Mouse (Mus musculus) heart, postnatal 0 days (tissue): ENCODE measurements around the gene Cbx8. TPM values are rescaled to one million over a fixed set of nuclear protein-coding genes. Genes with fewer than 3 reads are reported as not detected.

Experiments used
- ATAC-seq: fragments of 200-750 bp; cut with Nextera tagmentation; 2 replicates; pipeline ENCODE4 v1.8.0; 2017; ENCODE audit warnings: low read depth, moderate number of reproducible peaks, moderate library complexity; ENCODE audit not compliant: insufficient read depth
- DNase-seq: peaks from one replicate; pipeline ENCODE4 v3.0.0-alpha.2; 2016; ENCODE audit warnings: low spot score
- H3K27ac ChIP-seq: fragments of 300-500 bp; sonication (generic); 2 replicates; pipeline ENCODE4 v1.5.1; 2014; ENCODE audit warnings: low read depth, mild to moderate bottlenecking
- H3K27me3 ChIP-seq: fragments of 300-500 bp; sonication (generic); 2 replicates; pipeline ENCODE4 v1.6.1; 2014; ENCODE audit warnings: low read length, mixed read lengths; ENCODE audit not compliant: control insufficient read depth, insufficient read depth
- H3K36me3 ChIP-seq: fragments of 300-500 bp; sonication (generic); replicated peaks from 2 replicates; pipeline ENCODE4 v1.6.1; 2014; ENCODE audit warnings: low read length, mixed read lengths; ENCODE audit not compliant: control insufficient read depth, insufficient read depth
- H3K4me1 ChIP-seq: fragments of 300-500 bp; sonication (generic); 2 replicates; pipeline ENCODE4 v1.6.1; 2014; ENCODE audit warnings: antibody characterized with exemption; ENCODE audit not compliant: control insufficient read depth, insufficient read depth
- H3K4me2 ChIP-seq: fragments of 300-500 bp; sonication (generic); 2 replicates; pipeline ENCODE4 v1.6.1; 2014; ENCODE audit warnings: low read depth, mild to moderate bottlenecking, low read length, moderate library complexity
- H3K4me3 ChIP-seq: fragments of 300-500 bp; sonication (generic); 2 replicates; pipeline ENCODE4 v1.5.1; 2014; ENCODE audit warnings: low read depth, low read length
- H3K9ac ChIP-seq: fragments of 300-500 bp; sonication (generic); replicated peaks from 2 replicates; pipeline ENCODE4 v1.6.1; 2014; ENCODE audit warnings: low read depth, low read length, mixed read lengths
- H3K9me3 ChIP-seq: fragments of 300-500 bp; sonication (generic); replicated peaks from 2 replicates; pipeline ENCODE4 v1.6.1; 2016; ENCODE audit warnings: low read length; ENCODE audit not compliant: control insufficient read depth
- CTCF ChIP-seq: IDR thresholded peaks from 2 replicates; pipeline ENCODE4 v1.5.1; 2016; ENCODE audit warnings: antibody characterized with exemption, control low read depth, low read depth
- EP300 ChIP-seq: IDR thresholded peaks from 2 replicates; pipeline ENCODE4 v1.6.1; 2016; ENCODE audit warnings: antibody characterized with exemption, low read depth
- WGBS: fragments of 180-500 bp; shearing (Covaris S2); extraction: QIAGEN DNeasy Blood & Tissue Kit; methylation state at CpG from one replicate; pipeline ENCODE4 v1.1.7; 2014; 5-methylcytosine and 5-hydroxymethylcytosine counted together
- polyA plus RNA-seq: library from polyadenylated mRNA; unstranded; fragments of >200 nt; fragmentation: Nextera tagmentation; extraction: Ambion mirVana; gene quantifications from 2 replicates; pipeline ENCODE4 v1.2.1, GENCODE M21; 2015
- total RNA-seq: library from RNA; depleted of rRNA; stranded (reverse); fragments of >200 nt; gene quantifications from 2 replicates; pipeline ENCODE4 v1.2.3, GENCODE M21; 2014; ENCODE audit warnings: low replicate concordance

Gene Cbx8
- total and polyA plus RNA-seq, 2 experiments from 2014 or later = 1.6 to 5.1 TPM

- Histone ChIP-seq H3K4me1 (peaks cover 9% of the 10 kb centered on the region), H3K4me2 (no peak overlapping the region), H3K9ac (no peak overlapping the region), H3K27me3 (no peaks in the 10 kb centered on the region), H3K36me3 (no peaks in the 10 kb centered on the region), H3K27ac (no peak overlapping the region), H3K4me3 (no peak overlapping the region), H3K9me3 (no peaks in the 10 kb centered on the region; the same call in 1 of the 2 replicates)
- TF ChIP-seq EP300 (no peak), CTCF (no peak)
- 58% methylated on average over 6 of the region's 6 CpGs for WGBS
- DNase-seq (no peak), ATAC-seq (no peak)
Observed at GRCm38 (mm10) chr11:119073876-119074433, 33.2 kb upstream of the Cbx8 start.

GRCm38 (mm10) chr11:119072986-119073385 lies 32.2 kb upstream of the Cbx8 start:
- WGBS = 77% methylated on average over 6 of the region's 6 CpGs
- Histone ChIP-seq H3K27me3 (no peaks in the 10 kb centered on the region), H3K36me3 (no peaks in the 10 kb centered on the region), H3K27ac (no peak overlapping the region), H3K9me3 (no peaks in the 10 kb centered on the region; the same call in 1 of the 2 replicates), H3K4me2 (no peak overlapping the region), H3K4me1 (no peaks in the 10 kb centered on the region), H3K9ac (no peak overlapping the region), H3K4me3 (no peak overlapping the region)
- TF ChIP-seq CTCF (no peak), EP300 (no peak)
- DNase-seq (no peak), ATAC-seq (no peak)

- no peak overlapping the region for H3K4me2 ChIP-seq
- no peak overlapping the region for H3K4me3 ChIP-seq
- DNase-seq = no peak
- ATAC-seq = no peak
- H3K27ac ChIP-seq = no peak overlapping the region
- H3K27me3 ChIP-seq = no peaks in the 10 kb centered on the region
- no peak overlapping the region for H3K9ac ChIP-seq
- no peaks in the 10 kb centered on the region; the same call in 1 of the 2 replicates for H3K9me3 ChIP-seq
- no peaks in the 10 kb centered on the region for H3K4me1 ChIP-seq
- no peak for TF ChIP-seq EP300
- WGBS = 66% methylated on average over 7 of the region's 7 CpGs
- no peaks in the 10 kb centered on the region for H3K36me3 ChIP-seq
Observed at GRCm38 (mm10) chr11:119072239-119072638, 31.5 kb upstream of the Cbx8 start.

GRCm38 (mm10) chr11:119066841-119067240 lies 26.1 kb upstream of the Cbx8 start:
- ATAC-seq (no peak), DNase-seq (peak; percentile 4)
- H3K9me3 ChIP-seq = no peaks in the 10 kb centered on the region; the same call in 1 of the 2 replicates
- no peak overlapping the region for H3K4me3 ChIP-seq
- H3K27me3 ChIP-seq = no peaks in the 10 kb centered on the region
- no peak overlapping the region for H3K9ac ChIP-seq
- no peaks in the 10 kb centered on the region for H3K4me1 ChIP-seq
- WGBS = 80% methylated on average over 8 of the region's 8 CpGs
- H3K27ac ChIP-seq = no peak overlapping the region
- TF ChIP-seq CTCF (no peak), EP300 (no peak)
- H3K4me2 ChIP-seq = no peak overlapping the region
- no peaks in the 10 kb centered on the region for H3K36me3 ChIP-seq

GRCm38 (mm10) chr11:119059256-119059655 lies 18.5 kb upstream of the Cbx8 start:
- ATAC-seq = no peak
- no peak overlapping the region for H3K4me2 ChIP-seq
- WGBS = 18% methylated on average over 3 of the region's 3 CpGs

More at GRCm38 (mm10) chr11:119059256-119059655, 18.5 kb upstream of the Cbx8 start:
- peak; percentile 5 for DNase-seq
- no peak for TF ChIP-seq CTCF
- no peak for TF ChIP-seq EP300
- Histone ChIP-seq H3K9ac (no peak overlapping the region), H3K36me3 (no peaks in the 10 kb centered on the region), H3K27me3 (peaks cover 54% of the 10 kb centered on the region), H3K4me3 (no peak overlapping the region), H3K27ac (no peak overlapping the region), H3K9me3 (no peaks in the 10 kb centered on the region), H3K4me1 (peaks cover 26% of the 10 kb centered on the region)
